Mouse (Mus musculus) cerebellum, postnatal 4 days (tissue): ENCODE measurements around the gene Hccs.
"Not testable (repeated sequence)": the region's sequence is repeated elsewhere in the genome, so short reads cannot be mapped to it uniquely, and the experiment has no call there.

Source experiments
- DNase-seq, 2 experiments: peaks; one replicate each; pipeline ENCODE4 v3.0.0; 2022; ENCODE audit warnings: low spot score in 2 of 2, mixed read lengths in 1 of 2

The Hccs gene

DNA sequence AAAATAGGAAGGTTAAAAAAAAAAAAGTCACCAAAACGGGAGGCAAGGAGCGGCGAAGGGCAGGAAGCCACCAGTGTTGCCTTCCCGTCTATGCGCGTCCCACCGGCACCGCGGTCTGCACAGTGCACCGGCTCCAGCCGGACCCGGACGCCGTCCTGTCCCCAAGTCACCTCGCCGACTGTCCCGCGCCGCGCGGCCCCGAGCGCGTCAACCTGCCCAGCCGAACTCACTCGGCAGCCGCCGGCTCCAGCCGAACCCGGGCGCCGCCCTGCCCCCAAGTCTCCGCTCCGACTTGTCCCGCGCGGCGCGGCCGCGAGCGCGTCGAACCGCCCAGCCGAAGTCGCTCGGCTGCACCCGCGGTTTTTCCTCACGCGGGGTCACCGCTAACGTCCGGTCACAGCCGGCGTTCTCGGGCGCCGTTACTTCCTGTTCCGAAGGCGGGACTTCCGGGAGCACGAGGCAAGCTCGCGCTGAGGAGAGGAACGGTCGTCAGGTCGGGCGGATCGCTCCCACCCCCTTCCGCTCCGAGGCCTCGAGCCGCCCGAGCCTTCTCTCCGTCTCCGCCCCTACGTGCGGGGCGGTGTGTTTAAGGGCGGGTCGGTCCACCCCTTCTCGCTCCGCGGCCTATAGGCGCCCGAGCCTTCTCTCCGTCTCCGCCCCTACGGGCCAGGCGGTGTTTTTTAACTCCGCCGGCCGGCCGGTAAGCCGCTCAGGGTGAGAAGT lies at the start of gene Hccs:
Gene Hccs (minus strand): TSS at position 428 of the 723 bp plus-strand sequence.
- DNase-seq = peak; percentile 51 to 77

DNA sequence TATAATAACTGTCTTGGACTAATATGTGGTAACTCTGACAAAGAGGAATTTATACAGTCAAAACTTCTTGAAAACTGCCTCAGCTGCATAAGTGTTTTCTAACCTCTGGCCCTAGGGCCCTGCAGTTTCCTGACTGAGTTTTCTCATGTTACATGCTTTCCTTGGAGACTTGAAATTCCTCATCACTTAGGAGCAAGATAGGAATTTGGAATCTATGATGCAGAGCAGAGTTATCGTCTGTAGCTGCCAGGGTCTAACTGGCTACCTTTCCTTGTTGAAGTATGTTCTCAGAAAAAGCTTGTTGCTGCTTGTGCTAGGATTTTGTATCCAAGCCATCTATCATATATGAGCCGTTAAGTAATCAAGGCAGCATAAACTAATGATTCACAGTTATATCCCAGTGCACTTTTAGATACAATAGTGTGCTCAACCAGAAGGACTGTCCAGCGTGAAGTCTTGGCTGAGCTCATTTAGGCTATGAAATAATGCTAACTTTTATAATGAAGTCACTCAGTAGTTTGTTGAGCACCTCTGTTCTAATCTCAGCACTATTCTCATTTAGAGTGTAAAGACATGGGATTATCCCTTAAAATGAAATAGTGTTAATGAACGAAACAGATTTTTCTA lies 37.1 kb upstream of the Hccs start:
- DNase-seq = no peak

DNA sequence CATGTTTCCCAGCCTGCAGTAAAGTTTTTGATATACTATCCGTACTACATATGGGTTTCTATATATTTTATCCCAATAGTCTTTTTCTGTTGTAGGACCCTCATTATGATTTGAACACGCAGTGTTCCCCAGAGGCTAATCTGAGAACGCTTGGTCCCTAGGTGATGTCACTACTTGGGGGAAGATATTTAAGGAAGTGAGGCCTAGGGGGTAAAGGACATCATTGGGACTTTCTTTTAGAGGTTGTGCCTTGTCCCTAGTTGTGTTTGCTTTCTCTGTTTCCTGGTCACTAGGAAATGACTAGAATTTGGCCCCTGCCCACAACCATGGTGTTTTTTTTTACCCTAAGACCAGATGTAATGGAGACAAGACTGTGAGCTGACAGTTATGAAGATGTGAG lies 18.0 kb upstream of the Hccs start:
- DNase-seq = no peak

DNA sequence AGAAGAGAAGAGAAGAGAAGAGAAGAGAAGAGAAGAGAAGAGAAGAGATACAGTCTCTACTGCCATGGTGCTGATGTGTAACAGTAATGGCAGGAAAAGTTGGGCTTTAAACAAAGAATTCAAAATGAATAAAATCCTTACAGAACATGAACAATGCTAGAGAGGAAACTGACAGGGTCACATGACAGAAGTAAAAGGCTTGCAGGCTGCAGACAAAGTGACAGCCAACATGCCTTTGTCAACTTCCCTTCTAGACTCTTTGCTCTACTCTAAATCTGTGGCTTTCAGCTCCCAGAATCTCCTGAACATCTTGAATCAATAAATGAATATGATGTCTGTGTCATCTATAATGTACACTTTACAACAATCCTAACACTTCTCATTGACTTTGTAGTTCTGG lies 17.4 kb upstream of the Hccs start:
- no peak for DNase-seq

DNA sequence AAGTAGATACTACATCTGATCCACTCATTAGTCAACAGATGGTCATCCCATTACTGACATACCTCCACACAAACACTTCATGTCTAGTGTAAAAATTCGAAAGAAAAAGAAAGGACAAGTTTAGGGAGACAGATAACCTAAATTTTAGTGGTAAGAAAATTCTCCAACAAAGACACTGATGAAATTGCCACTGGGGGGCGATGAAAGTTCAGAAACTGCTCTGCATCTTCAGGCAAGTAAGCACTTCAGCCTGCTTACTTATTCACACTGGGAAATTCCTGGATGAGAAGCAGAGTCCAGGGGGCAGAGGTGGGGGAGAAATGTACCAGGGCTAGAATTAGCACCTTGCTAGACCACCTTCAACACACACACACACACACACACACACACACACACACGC lies 12.1 kb upstream of the Hccs start:
- DNase-seq = peak in 1 of 2 experiments; percentile 30

DNA sequence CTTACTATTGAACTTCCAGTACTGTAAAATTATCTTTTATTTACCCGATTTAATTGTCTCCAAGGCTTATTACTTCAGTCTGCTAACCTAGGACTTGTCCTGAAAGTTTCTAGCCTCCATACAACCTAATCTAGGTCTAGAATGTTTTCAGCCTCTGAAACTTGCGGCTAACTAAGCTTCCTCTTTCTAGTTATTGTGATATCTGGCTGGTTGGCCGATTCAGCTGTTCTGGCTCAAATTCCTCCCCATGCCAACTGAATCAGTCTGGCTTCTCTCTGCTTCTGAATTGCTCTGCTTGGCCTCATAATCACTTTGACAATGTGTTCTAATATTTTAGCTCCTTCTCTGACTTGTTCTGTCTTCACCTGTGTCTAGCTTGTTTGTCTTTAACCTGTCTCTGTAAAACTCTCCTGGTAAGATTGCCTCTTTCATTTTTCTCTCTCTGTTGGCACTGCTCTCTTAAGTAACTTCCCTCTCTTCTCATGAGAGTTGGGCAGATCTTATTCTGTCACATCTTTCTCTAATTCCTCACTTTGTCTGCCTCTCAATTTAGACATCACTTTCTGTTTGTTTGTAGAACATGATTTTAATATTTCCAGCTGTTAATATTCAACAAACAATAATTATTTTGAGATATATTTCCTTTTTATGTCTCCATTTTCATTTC lies 5.9 kb upstream of the Hccs start:
- DNase-seq = no peak

DNA sequence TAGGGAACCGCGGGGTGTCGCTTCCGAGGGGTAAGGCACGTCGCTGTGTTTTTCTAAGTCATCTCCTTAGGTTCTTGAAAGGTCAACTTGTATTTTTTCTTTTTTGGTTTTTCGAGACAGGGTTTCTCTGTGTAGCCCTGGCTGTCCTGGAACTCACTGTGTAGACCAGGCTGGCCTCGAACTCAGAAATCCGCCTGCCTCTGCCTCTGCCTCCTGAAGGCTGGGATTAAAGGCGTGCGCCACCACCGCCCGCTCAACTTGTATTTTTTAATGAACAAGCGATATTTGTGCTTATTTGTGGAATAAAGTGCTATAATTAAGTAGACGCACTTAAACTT lies 465 bp upstream of the Hccs start:
- DNase-seq = not testable (repeated sequence)

DNA sequence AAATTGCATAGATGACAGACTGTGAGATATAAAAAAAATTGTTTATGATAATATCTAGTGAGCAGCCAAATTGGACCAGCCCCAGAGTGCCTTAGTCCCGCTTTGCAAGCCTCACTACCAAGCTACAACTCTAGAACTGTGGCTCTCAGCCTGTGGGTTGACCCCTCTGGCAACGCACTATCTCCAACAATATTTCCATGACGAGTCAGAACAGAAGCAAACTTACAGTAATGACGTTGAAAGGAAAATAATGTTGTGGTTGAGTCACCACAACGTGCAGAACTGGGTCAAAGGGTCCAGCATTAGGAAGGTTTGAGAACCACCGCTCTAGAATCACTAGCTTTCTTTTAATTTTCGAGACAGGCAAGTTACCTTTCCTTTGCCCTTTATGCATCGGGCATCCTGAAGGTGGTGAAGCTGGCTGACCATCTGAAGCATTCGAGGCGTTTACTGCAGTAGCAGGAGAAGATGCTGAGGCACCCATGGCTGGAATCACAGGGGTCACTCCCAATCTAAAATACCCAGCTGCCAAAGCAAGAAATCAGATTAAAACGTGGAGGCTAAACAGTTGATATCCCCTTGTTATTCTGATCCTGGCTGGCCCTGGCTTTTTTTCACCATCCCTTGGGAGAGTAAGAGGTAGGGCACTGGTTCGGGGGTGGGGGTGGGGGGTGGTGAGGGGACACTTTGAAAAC lies 959 bp downstream of the Hccs start:
- no peak for DNase-seq

DNA sequence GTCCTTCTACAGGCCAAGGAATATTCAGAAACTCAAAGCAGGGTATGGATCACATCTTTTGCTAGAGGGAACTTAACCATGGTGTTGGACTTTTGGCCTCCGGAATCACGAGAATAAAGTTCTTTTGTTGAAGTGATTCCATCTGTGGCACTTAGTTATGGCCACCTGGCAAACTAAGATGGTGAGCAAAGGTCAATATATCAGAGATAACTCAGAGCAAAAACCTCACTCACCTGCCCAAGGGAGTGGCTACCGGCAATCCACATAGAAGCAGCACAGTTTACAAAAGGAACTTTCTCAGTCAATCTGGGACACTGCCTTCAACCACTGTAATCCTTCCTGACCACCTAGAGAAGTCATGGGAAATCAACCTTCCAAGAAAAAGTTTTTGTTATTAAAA lies 11.6 kb downstream of the Hccs start:
- no peak for DNase-seq

DNA sequence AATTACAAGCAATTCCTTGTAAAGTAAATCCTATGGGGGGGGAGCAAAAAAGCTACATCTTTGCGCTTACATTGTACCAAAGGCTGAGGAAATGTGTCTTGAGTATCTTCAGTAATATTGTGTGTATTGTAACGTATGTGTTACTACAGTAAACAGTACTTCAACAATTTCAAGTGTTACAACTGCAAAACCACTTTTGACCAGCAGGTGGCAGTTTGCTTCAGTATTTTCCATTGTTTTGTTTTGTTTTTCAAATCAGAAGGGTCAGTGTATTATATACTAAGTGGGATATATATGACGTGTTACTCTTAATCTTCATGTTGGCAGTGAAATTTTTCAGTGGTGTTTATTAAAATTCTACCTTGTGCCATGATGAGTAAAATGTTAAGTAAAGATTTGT lies 16.2 kb downstream of the Hccs start:
- peak in 1 of 2 experiments; percentile 37 for DNase-seq

DNA sequence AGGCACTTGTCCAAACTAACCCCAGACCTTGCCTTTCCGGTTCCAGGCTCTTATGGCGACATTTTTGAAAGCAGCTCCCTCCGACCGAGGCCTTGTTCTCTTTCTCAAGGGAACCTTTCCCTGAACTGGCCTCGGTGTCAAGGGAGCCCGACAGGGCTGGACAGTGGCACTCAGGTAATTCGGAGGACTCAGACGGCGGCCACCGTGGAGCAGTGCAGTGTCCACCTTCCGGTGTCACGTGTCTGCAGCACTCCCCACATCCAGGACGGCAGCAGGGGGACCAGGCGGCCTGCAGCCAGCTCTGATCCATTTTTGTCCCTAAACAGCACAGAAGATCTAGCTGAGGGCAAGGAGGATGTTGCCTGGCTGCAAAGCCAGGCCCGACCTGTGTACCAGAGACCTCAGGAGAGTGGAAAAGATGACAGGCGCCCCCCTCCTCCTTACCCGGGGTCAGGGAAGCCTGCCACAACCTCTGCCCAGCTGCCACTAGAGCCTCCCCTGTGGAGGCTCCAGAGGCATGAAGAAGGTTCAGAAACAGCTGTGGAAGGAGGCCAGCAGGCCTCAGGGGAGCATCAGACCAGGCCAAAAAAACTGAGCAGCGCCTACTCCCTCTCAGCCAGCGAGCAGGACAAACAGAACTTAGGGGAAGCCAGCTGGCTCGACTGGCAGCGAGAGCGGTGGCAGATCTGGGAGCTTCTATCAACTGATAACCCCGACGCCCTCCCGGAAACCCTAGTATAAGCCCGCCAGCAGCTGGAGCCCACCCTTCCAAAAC lies 17.7 kb downstream of the Hccs start:
- no peak for DNase-seq

DNA sequence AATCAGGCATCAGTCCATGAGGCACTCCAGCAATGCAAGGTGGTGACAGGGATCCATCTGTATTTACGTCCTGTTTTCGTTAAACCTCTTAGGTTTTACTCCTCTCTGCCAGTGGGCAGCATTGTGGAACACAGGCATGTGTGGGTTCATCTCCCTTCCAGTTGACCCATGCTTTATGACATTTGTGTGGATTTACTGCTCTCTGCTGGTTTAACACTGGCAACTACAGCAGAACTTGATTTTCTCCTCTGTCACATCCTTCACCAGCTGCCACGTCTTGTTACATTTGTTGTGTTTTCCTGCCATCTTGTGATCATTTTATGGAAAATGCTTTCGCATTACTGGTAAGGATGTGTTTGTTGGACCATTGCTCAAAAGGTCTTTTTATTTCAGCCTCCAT lies 20.6 kb downstream of the Hccs start:
- DNase-seq = no peak

DNA sequence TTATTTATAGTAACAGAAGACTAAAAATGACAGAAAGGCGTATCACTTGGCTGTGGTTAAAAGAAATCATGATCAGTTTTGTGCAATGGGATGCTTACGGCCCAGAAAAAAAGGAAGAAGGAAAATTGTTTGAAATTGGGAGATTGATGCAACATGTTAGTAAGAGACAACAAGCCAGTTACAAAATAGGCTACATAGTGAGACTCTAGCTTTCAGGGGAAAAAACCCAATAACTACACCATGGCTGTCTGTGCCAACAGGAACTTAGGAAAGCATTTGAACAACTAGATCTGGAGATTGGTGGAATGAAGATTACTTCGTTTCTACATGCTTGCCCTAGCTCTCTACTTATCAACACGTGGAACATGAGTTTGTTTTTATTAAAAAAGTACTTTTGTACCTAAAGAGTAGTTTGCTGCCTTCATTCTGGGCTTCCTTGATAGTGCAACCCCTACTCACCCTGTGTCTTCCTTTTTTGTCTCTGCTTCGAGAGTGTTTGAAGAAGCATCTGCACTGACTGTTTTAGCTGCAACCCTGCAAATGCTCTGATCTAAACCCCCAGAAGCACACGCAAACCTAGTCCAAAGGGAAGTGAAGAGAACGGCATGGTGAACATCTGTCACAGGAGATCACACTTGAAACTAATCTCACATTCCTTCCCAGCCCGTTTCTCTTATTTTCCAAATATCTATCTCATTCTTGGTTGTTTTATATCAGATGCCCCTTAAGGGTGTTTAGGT lies 56.6 kb downstream of the Hccs start:
- DNase-seq = no peak

DNA sequence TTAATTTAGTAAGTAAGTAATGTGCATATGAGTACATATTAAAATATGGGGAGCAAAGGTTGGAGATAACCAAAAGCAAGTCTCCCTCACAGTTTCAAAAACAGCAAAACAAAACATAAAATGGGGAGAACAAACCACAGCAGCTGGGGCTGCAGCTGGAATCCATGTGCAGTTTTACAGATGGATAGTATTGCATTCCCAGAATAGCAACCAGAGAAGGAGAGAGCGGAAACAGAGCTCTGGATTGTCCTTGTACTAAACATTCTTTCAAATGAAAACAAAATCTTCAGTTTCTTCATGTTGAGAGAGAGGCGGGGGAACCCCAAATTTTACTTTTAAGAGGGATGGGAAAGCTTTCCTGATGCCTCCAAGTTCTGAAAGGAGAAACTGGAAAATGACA lies 58.0 kb downstream of the Hccs start:
- no peak for DNase-seq

DNA sequence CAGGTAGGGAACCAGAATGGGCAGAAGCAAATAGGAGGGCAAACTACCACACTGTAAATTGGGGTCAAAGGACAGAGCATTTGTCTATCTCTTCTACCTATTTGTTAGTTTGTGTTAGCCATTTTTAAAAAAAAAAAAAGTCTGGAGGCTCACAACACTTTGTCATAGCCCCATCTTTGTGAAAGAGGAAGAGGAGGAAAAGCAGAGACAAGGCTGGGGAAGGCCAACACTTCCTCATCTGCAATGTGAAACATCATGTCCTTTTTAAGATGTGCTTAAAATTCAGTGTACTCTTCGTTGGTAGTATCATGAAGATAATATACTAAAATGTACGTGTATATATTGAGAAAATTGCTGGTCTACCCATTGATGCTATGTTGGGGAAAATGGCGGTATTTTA lies 59.1 kb downstream of the Hccs start:
- no peak for DNase-seq

DNA sequence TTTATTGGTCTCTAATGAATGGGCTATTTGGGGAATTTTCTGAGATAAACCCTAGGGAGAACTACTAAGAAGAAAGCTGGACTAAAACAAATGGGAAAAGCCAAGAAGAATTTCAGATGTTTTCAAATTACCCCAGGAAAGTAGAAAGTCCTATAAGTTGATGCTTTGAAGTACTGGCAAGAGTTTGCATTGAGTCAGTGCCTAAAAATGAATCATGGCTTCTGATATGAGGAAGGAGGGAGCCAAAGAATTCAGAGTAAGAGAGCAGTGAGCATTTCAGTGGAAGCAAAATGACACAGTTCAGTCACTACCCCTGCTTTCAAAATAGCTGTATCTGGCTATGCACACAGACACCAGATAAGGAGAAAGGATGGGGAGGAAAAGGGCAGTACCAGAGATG lies 63.4 kb downstream of the Hccs start:
- DNase-seq = no peak

DNA sequence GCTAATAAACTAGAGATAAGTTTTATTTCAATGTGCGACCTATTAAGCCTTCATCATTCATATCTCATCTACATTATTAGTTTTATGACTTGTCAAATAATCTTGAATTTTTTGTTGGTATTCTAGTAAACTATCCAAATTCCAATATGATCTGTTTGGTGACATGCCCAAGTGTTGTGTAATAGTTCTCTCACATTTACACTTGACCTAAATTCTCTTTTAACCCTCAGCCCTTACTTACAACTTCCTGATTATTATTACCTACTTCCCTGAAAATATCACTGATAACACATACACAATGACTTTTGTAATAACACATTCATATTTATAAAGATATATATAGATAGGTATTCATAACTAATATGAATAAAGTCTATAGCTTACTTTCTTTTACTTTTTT lies 64.3 kb downstream of the Hccs start:
- no peak for DNase-seq

DNA sequence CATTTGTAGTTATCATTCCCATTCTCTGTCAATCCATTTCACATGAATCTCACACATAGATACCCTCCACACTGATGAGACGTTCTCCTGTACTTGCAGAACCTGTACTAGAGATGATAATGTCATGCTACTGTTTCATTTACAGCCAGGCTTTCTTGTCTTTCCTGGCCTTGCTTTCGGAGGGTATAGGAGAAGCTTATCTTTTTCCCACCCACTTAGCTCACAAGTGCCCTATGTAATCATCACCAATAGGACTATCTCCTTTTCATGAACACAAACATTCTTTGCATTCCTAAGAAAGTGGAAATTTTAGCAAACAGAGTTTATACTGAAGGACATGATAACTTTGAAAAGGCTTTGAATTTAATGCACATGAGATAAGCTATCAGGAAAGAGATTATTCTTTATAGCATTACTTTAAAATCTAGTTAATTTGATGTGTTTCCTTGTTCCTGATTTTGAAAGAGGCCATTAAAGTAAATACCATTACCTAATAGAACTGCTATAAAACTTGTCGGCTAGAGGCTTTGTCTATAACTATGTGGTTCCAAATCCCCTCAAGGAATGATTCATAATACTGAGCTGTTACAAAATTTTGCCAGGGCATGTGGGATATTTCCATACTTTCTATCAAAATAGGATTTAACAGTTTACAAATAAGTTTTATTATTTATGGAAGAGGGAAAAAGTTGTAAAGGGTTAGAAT lies 97.7 kb downstream of the Hccs start:
- DNase-seq = no peak

DNA sequence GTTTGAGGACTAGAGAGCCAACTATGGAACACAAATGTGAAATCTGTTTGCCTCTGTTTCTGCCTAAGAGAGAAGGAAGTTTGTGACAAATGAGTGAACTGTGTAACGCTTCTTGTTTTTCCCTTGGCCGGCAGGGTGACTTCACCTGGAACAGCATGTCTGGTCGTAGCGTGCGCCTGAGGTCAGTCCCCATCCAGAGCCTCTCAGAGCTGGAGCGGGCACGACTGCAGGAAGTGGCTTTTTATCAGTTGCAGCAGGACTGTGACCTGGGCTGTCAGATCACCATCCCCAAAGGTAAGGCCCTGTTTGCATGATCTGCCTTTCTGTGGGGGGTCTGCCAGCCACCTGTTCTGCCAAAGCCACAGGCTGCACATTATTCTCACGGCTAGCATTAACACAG lies 100.1 kb downstream of the Hccs start:
- DNase-seq = no peak

DNA sequence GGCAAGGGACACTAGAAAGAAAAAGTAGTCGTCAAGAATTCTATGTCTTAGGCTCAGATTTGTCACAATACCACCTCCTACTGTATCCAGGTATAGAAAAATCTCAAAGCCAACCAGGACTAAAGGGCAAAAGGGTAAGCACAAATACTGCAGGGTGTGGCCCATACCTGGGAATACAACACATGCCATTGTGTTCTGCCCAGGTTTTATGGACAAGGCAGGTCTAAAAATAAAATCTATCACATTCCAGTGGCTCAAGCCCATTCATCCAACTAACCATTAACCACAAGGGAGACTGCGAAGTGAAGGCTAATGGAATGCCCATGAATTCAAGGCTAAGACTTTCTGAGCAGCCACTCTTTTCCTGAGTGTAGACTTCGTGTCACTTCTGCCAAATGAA lies 110.2 kb downstream of the Hccs start:
- no peak for DNase-seq
